Mouse (Mus musculus) erythroblast, embryonic 14.5 days (primary cell): ENCODE data around the gene Dnaaf2.

Experiments
- GATA1 ChIP-seq: IDR thresholded peaks from 2 replicates; pipeline ENCODE4 v1.6.1; 2012; ENCODE audit warnings: low read length, inconsistent platforms, mixed read lengths
- TAL1 ChIP-seq: IDR thresholded peaks from 3 replicates; pipeline ENCODE4 v1.6.1; 2012; ENCODE audit warnings: low read length, inconsistent platforms, mixed read lengths

GRCm38 (mm10) chr12:69214393-69214792 lies 16.2 kb upstream of the Dnaaf2 start:
- no peak for TF ChIP-seq TAL1
- no peak for TF ChIP-seq GATA1
